In genomic region chr17:66710568-66710967, GRCm38 (mm10) we compare ENCODE assay signal across 16 mouse cellular contexts.
DNase-seq lines count a peak whose midpoint lies in the region; ATAC-seq and TF ChIP-seq lines count a peak whose summit lies in the region.
"Had no signal": no experiment of that assay in that cellular context is flagged by ENCODE, and none has a peak within 500 bp of the region (broad histone marks: within the 10 kb centered on the region; RNA-seq: fewer than 3 reads in every experiment).

No protein-coding gene starts in this region.

- no peak overlapping the region for H3K27ac ChIP-seq in liver, adult 2 months (replicated peaks; ENCODE audit: insufficient read depth, low read depth, low read length)
- no peak overlapping the region for H3K27ac ChIP-seq in liver, embryonic 12.5 days
- peak overlapping the region; percentile 85 for H3K27ac ChIP-seq in bone marrow, adult 2 months (ENCODE audit: control insufficient read depth, insufficient read depth, low read depth, low read length, poor library complexity)
- peak overlapping the region; percentile 82 for H3K27ac ChIP-seq in limb, embryonic 10.5 days
- H3K27ac ChIP-seq: embryonic facial prominence, embryonic 15.5 days; limb, embryonic 13.5 days; neural tube, embryonic 12.5 days had no signal

- ATAC-seq in liver, embryonic 12.5 days: no peak
- peak; percentile 76 for ATAC-seq in common myeloid progenitor, adult 5-6 weeks (replicated peaks; ENCODE audit: low read depth, poor library complexity, severe bottlenecking)

- intact Hi-C loops in gastrocnemius, postnatal 36 days (cut with DNase I): no loop called here

- no peaks in the 10 kb centered on the region; the same call in 1 of the 2 replicates for H3K36me3 ChIP-seq in liver, adult 2 months (ENCODE audit: control insufficient read depth, insufficient read depth, low read length)
- no peaks in the 10 kb centered on the region for H3K36me3 ChIP-seq in liver, embryonic 12.5 days
- no peaks in the 10 kb centered on the region for H3K36me3 ChIP-seq in limb, embryonic 10.5 days
- H3K36me3 ChIP-seq: embryonic facial prominence, embryonic 15.5 days; hindbrain, embryonic 13.5 days; limb, embryonic 13.5 days; neural tube, embryonic 12.5 days had no signal

- peak; percentile 12 for DNase-seq in liver, adult 2 months (ENCODE audit: extremely low read depth, low read depth, low spot score)
- no peak for DNase-seq in limb, embryonic 10.5 days (ENCODE audit: low spot score)
- DNase-seq in adrenal gland, adult (ENCODE audit: inconsistent age in 2 of 2, low spot score in 1 of 2): no peak
- DNase-seq in gastrocnemius, postnatal 36 days: no peak
- no peak for DNase-seq in cerebellum, postnatal 14 days
- DNase-seq: cerebellum, postnatal 10 days; heart, adult 18-20 months; kidney, adult 11 months; right cerebral cortex, postnatal 14 days had no signal

- no peak overlapping the region for H3K4me3 ChIP-seq in liver, adult 2 months (ENCODE audit: insufficient read depth, low read depth, low read length)
- H3K4me3 ChIP-seq in liver, embryonic 12.5 days: no peak overlapping the region
- no peak overlapping the region for H3K4me3 ChIP-seq in bone marrow, adult 2 months (replicated peaks; ENCODE audit: control insufficient read depth, low read depth, low read length)
- H3K4me3 ChIP-seq in limb, embryonic 10.5 days: no peak overlapping the region
- H3K4me3 ChIP-seq: embryonic facial prominence, embryonic 15.5 days; hindbrain, embryonic 13.5 days; limb, embryonic 13.5 days; neural tube, embryonic 12.5 days had no signal

- no peaks in the 10 kb centered on the region for H3K9me3 ChIP-seq in liver, embryonic 12.5 days (replicated peaks)
- no peaks in the 10 kb centered on the region for H3K9me3 ChIP-seq in limb, embryonic 10.5 days (replicated peaks)
- H3K9me3 ChIP-seq: embryonic facial prominence, embryonic 15.5 days; hindbrain, embryonic 13.5 days; limb, embryonic 13.5 days; neural tube, embryonic 12.5 days had no signal

- no peak for TF ChIP-seq CTCF in liver, adult 2 months (IDR thresholded peaks at IDR 0.05; ENCODE audit: low read depth, low read length)
- TF ChIP-seq CTCF in bone marrow, adult 2 months (IDR thresholded peaks at IDR 0.05; ENCODE audit: control insufficient read depth, insufficient read depth, low read length): no peak

- no peak for TF ChIP-seq POLR2A in liver, adult 2 months (IDR thresholded peaks at IDR 0.05; ENCODE audit: extremely low read depth, insufficient read depth, low read length)
- TF ChIP-seq POLR2A in bone marrow, adult 2 months (IDR thresholded peaks at IDR 0.05; ENCODE audit: borderline replicate concordance, control insufficient read depth, low read depth, low read length): no peak

- H3K4me1 ChIP-seq in liver, adult 2 months (ENCODE audit: control insufficient read depth, insufficient read depth, low read length): peaks cover 4% of the 10 kb centered on the region; the same call in 1 of the 2 replicates
- peaks cover 16% of the 10 kb centered on the region; the same call in 1 of the 2 replicates for H3K4me1 ChIP-seq in liver, embryonic 12.5 days
- peaks cover 6% of the 10 kb centered on the region; the same call in 1 of the 2 replicates for H3K4me1 ChIP-seq in bone marrow, adult 2 months (ENCODE audit: control insufficient read depth, insufficient read depth, low read length)
- H3K4me1 ChIP-seq in limb, embryonic 10.5 days: peaks cover 27% of the 10 kb centered on the region
- H3K4me1 ChIP-seq: neural tube, embryonic 12.5 days had no signal

- no peak overlapping the region for H3K4me2 ChIP-seq in liver, embryonic 12.5 days
- H3K4me2 ChIP-seq: embryonic facial prominence, embryonic 15.5 days; hindbrain, embryonic 13.5 days; limb, embryonic 13.5 days; neural tube, embryonic 12.5 days had no signal

- no peaks in the 10 kb centered on the region for H3K27me3 ChIP-seq in liver, adult 2 months (ENCODE audit: control insufficient read depth, insufficient read depth, low read length)
- no peaks in the 10 kb centered on the region for H3K27me3 ChIP-seq in liver, embryonic 12.5 days (replicated peaks)
- H3K27me3 ChIP-seq in limb, embryonic 10.5 days (ENCODE audit: low read depth, poor library complexity, severe bottlenecking): no peaks in the 10 kb centered on the region
- H3K27me3 ChIP-seq: embryonic facial prominence, embryonic 15.5 days; hindbrain, embryonic 13.5 days; limb, embryonic 13.5 days; neural tube, embryonic 12.5 days had no signal

- WGBS in liver, adult 2 months: 64% methylated on average over 4 of the region's 4 CpGs
- 38% methylated on average over 4 of the region's 4 CpGs for WGBS in liver, embryonic 12.5 days (ENCODE audit: insufficient replicate concordance)
- WGBS in bone marrow, adult 2 months: 3% methylated on average over 4 of the region's 4 CpGs
- 44% methylated on average over 4 of the region's 4 CpGs for WGBS in limb, embryonic 10.5 days

- no peak overlapping the region for H3K9ac ChIP-seq in liver, adult 2 months (ENCODE audit: low read depth, low read length)
- H3K9ac ChIP-seq in liver, embryonic 12.5 days: no peak overlapping the region
- H3K9ac ChIP-seq: embryonic facial prominence, embryonic 15.5 days; hindbrain, embryonic 13.5 days; limb, embryonic 13.5 days; neural tube, embryonic 12.5 days had no signal

- no peaks in the 10 kb centered on the region for H3K79me2 ChIP-seq in liver, adult 2 months (ENCODE audit: control insufficient read depth, insufficient read depth, low read length)

Comparison
In these comparisons a context has a peak if more than half of its experiments do, and no peak if none do; other contexts are left out.
1. H3K27ac ChIP-seq: peak in bone marrow, adult 2 months (single experiment) and limb, embryonic 10.5 days (single experiment); none in liver, adult 2 months (single experiment) and liver, embryonic 12.5 days (single experiment).